Mouse (Mus musculus): Measurements from ENCODE around the gene Antxr1. TPM values are rescaled to one million over a fixed set of nuclear protein-coding genes. Genes with fewer than 3 reads are reported as not detected.
A peak's percentile ranks its signal among the peaks of the same experiment; 100 is the strongest.

Antxr1 gene
- polyA plus RNA-seq, 1 experiment from 2014 or later = 0.47 TPM

DNA sequence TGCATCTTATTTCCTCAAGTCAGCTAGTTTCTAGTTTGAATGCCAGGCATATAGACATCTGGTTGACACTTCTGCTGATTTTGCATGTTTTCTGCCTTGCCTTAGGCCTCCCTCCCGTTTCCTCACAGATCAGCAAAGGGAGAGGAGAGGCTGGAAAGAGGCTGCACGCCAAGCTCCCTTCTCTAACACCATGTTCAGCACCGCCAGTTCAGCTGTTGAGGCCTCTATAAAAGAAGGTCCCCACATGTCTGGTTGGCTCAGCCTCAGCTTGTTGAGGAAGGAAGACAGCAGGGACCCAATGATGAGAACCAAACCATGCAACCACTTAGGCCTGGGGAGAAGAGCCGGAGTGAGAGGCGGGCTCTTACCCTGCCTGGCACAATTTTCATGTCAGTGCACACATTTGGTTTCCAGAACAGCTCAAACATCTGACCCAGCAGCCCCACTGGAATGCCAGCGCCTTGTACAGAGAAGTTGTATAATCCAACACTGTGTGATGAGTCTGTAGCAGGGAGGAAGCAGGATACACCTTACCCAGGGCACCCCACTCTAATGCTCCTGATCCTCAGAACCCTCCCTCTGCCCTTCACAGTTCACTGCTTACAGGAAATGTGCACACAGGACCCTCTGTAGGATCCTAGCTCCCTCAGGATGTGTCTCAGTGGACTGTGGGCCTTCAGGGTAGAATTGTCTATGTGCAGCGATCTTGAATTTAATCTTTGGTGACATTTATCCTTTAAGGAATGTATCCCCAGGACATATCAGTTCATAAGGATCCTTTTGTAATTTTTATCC lies 77.4 kb downstream of the Antxr1 start:
- no peak overlapping the region for H3K4me2 ChIP-seq (ENCODE audit: low read depth, low read length)
- H3K4me1 ChIP-seq (ENCODE audit: insufficient read depth) = no peaks in the 10 kb centered on the region
- no peak overlapping the region for H3K9ac ChIP-seq (replicated peaks)
- H3K4me3 ChIP-seq (ENCODE audit: low read depth, low read length) = no peak overlapping the region
- DNase-seq = no peak
- ATAC-seq = no peak
- no peak overlapping the region for H3K27ac ChIP-seq (ENCODE audit: low read depth)
- 72% methylated on average over 7 of the region's 7 CpGs for WGBS (ENCODE audit: insufficient replicate concordance)
- no peaks in the 10 kb centered on the region for H3K36me3 ChIP-seq (replicated peaks; ENCODE audit: insufficient read depth, low read length)
- H3K27me3 ChIP-seq (ENCODE audit: insufficient read depth, low read length) = no peaks in the 10 kb centered on the region
- no peaks in the 10 kb centered on the region for H3K9me3 ChIP-seq (ENCODE audit: low read length)
- TF ChIP-seq EP300 (IDR thresholded peaks at IDR 0.05; ENCODE audit: low read depth) = no peak
- no peak for TF ChIP-seq CTCF (IDR thresholded peaks at IDR 0.05; ENCODE audit: low read depth)

- no peaks in the 10 kb centered on the region for H3K9me3 ChIP-seq (ENCODE audit: low read length)
- H3K27me3 ChIP-seq (ENCODE audit: insufficient read depth, low read length) = no peaks in the 10 kb centered on the region
- WGBS (ENCODE audit: insufficient replicate concordance) = 82% methylated on average over 4 of the region's 4 CpGs
- H3K4me3 ChIP-seq (ENCODE audit: low read depth, low read length) = no peak overlapping the region
- H3K36me3 ChIP-seq (replicated peaks; ENCODE audit: insufficient read depth, low read length) = no peaks in the 10 kb centered on the region
- no peak for DNase-seq
- H3K4me2 ChIP-seq (ENCODE audit: low read depth, low read length) = no peak overlapping the region
- ATAC-seq = no peak
- TF ChIP-seq CTCF (IDR thresholded peaks at IDR 0.05; ENCODE audit: low read depth) (no peak), EP300 (IDR thresholded peaks at IDR 0.05; ENCODE audit: low read depth) (no peak)
- no peaks in the 10 kb centered on the region for H3K4me1 ChIP-seq (ENCODE audit: insufficient read depth)
- no peak overlapping the region for H3K9ac ChIP-seq (replicated peaks)
- no peak overlapping the region for H3K27ac ChIP-seq (ENCODE audit: low read depth)
These were observed 78.2 kb downstream of the Antxr1 start for GRCm38 (mm10) chr6:87257471-87257870.

GRCm38 (mm10) chr6:87255668-87256067 lies 80.0 kb downstream of the Antxr1 start:
- no peak overlapping the region for H3K27ac ChIP-seq (ENCODE audit: low read depth)
- 32% methylated on average over 12 of the region's 12 CpGs for WGBS (ENCODE audit: insufficient replicate concordance)
- H3K36me3 ChIP-seq (replicated peaks; ENCODE audit: insufficient read depth, low read length) = no peaks in the 10 kb centered on the region
- no peak overlapping the region for H3K4me2 ChIP-seq (ENCODE audit: low read depth, low read length)
- DNase-seq = peak; percentile 36
- H3K4me1 ChIP-seq (ENCODE audit: insufficient read depth) = no peaks in the 10 kb centered on the region
- ATAC-seq = no peak
- TF ChIP-seq EP300 (IDR thresholded peaks at IDR 0.05; ENCODE audit: low read depth) = no peak
- TF ChIP-seq CTCF (IDR thresholded peaks at IDR 0.05; ENCODE audit: low read depth) = 0 out of 2 replicates have a peak, but pooled peaks have one; percentile 4
- H3K9me3 ChIP-seq (ENCODE audit: low read length) = no peaks in the 10 kb centered on the region
- no peak overlapping the region for H3K4me3 ChIP-seq (ENCODE audit: low read depth, low read length)
- no peaks in the 10 kb centered on the region for H3K27me3 ChIP-seq (ENCODE audit: insufficient read depth, low read length)
- no peak overlapping the region for H3K9ac ChIP-seq (replicated peaks)

- Histone ChIP-seq H3K27me3 (ENCODE audit: insufficient read depth, low read length) (no peaks in the 10 kb centered on the region), H3K9ac (replicated peaks) (no peak overlapping the region), H3K36me3 (replicated peaks; ENCODE audit: insufficient read depth, low read length) (no peaks in the 10 kb centered on the region), H3K9me3 (ENCODE audit: low read length) (no peaks in the 10 kb centered on the region), H3K27ac (ENCODE audit: low read depth) (no peak overlapping the region), H3K4me2 (ENCODE audit: low read depth, low read length) (no peak overlapping the region), H3K4me3 (ENCODE audit: low read depth, low read length) (no peak overlapping the region), H3K4me1 (ENCODE audit: insufficient read depth) (no peaks in the 10 kb centered on the region)
- no peak for DNase-seq
- TF ChIP-seq EP300 (IDR thresholded peaks at IDR 0.05; ENCODE audit: low read depth) = no peak
- peak; percentile 35; the same call in 1 of the 2 replicates for TF ChIP-seq CTCF (IDR thresholded peaks at IDR 0.05; ENCODE audit: low read depth)
- WGBS (ENCODE audit: insufficient replicate concordance) = 39% methylated on average over 7 of the region's 7 CpGs
- no peak for ATAC-seq
These were observed 80.9 kb downstream of the Antxr1 start for GRCm38 (mm10) chr6:87254756-87255155.

- TF ChIP-seq EP300 (IDR thresholded peaks at IDR 0.05; ENCODE audit: low read depth) (no peak), CTCF (IDR thresholded peaks at IDR 0.05; ENCODE audit: low read depth) (no peak)
- WGBS (ENCODE audit: insufficient replicate concordance) = 89% methylated on average over 5 of the region's 5 CpGs
- DNase-seq = no peak
These were observed 83.9 kb downstream of the Antxr1 start for GRCm38 (mm10) chr6:87251716-87252115.

DNA sequence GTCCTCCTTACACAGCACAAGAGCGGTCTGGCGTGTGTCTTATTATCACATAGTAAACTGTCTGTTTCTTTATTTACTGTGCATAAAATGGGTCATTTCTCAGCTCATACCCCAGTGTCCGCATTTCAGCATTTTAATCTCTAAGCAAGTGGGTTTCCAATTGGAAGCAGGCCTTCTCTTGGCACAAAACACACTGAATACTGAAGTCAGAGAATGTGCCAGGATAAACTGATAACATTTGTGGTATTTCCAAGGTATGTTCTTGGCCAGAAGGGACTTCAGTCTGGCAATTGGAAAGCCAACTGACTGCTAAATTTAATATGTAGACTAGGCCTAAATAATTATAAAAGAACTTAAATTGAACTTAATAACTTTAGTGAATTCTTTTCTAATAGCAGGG lies 84.9 kb downstream of the Antxr1 start:
- Histone ChIP-seq H3K27me3 (ENCODE audit: insufficient read depth, low read length) (no peaks in the 10 kb centered on the region), H3K4me2 (ENCODE audit: low read depth, low read length) (no peak overlapping the region), H3K9ac (replicated peaks) (no peak overlapping the region), H3K9me3 (ENCODE audit: low read length) (no peaks in the 10 kb centered on the region), H3K36me3 (replicated peaks; ENCODE audit: insufficient read depth, low read length) (no peaks in the 10 kb centered on the region), H3K4me3 (ENCODE audit: low read depth, low read length) (no peak overlapping the region), H3K4me1 (ENCODE audit: insufficient read depth) (peaks cover 3% of the 10 kb centered on the region), H3K27ac (ENCODE audit: low read depth) (no peak overlapping the region)
- no peak for ATAC-seq
- DNase-seq = no peak
- TF ChIP-seq CTCF (IDR thresholded peaks at IDR 0.05; ENCODE audit: low read depth) (no peak), EP300 (IDR thresholded peaks at IDR 0.05; ENCODE audit: low read depth) (no peak)
- WGBS (ENCODE audit: insufficient replicate concordance) = 86% methylated on average over 3 of the region's 3 CpGs

More at GRCm38 (mm10) chr6:87251716-87252115, 83.9 kb downstream of the Antxr1 start:
- Histone ChIP-seq H3K4me3 (ENCODE audit: low read depth, low read length) (no peak overlapping the region), H3K9me3 (ENCODE audit: low read length) (no peaks in the 10 kb centered on the region), H3K4me1 (ENCODE audit: insufficient read depth) (peaks cover 3% of the 10 kb centered on the region), H3K4me2 (ENCODE audit: low read depth, low read length) (no peak overlapping the region), H3K36me3 (replicated peaks; ENCODE audit: insufficient read depth, low read length) (no peaks in the 10 kb centered on the region), H3K9ac (replicated peaks) (no peak overlapping the region), H3K27me3 (ENCODE audit: insufficient read depth, low read length) (no peaks in the 10 kb centered on the region), H3K27ac (ENCODE audit: low read depth) (no peak overlapping the region)
- no peak for ATAC-seq
